Comparison of ENCODE assay signal across 8 mouse cellular contexts in genomic region chr7:143086366-143086765, GRCm38 (mm10). TPM values are rescaled to one million over a fixed set of nuclear protein-coding genes. Genes with fewer than 3 reads are reported as not detected.
DNase-seq lines count a peak whose midpoint lies in the region; ATAC-seq lines count a peak whose summit lies in the region.

No protein-coding gene starts in this region.

- peak; percentile 47 to 51 for DNase-seq in urinary bladder, adult 18-20 months (ENCODE audit: low spot score in 2 of 2)
- no peak for DNase-seq in urinary bladder, adult 2 months (ENCODE audit: low spot score)
- DNase-seq in c-Kit-positive CD71-positive TER-119-positive erythroid progenitor cells, embryonic 14.5 days (ENCODE audit: low spot score) = peak; percentile 66
- peak; percentile 62 to 76 for DNase-seq in gastrocnemius, postnatal 4 days (ENCODE audit: low spot score in 2 of 2)
- peak; percentile 67 for DNase-seq in ovary, postnatal 14 days (ENCODE audit: low spot score)
- DNase-seq in thymus, postnatal 36 days = peak; percentile 53 to 64

- H3K27me3 ChIP-seq in intestine, embryonic 15.5 days (replicated peaks) = no peaks in the 10 kb centered on the region
- no peaks in the 10 kb centered on the region for H3K27me3 ChIP-seq in liver, embryonic 16.5 days (ENCODE audit: control insufficient read depth, insufficient read depth, low read depth, low read length)

- peaks cover 5% of the 10 kb centered on the region; the same call in 1 of the 2 replicates for H3K4me1 ChIP-seq in intestine, embryonic 15.5 days (replicated peaks)
- H3K4me1 ChIP-seq in liver, embryonic 16.5 days (ENCODE audit: control insufficient read depth, low read depth, low read length) = no peaks in the 10 kb centered on the region

- peak overlapping the region; percentile 69 for H3K27ac ChIP-seq in intestine, embryonic 15.5 days
- no peak overlapping the region for H3K27ac ChIP-seq in liver, embryonic 16.5 days (ENCODE audit: low read length)

- H3K4me3 ChIP-seq in intestine, embryonic 15.5 days (replicated peaks) = peak overlapping the region; percentile 23
- H3K4me3 ChIP-seq in liver, embryonic 16.5 days (ENCODE audit: low read depth, low read length) = no peak overlapping the region

- peak overlapping the region; percentile 39 for H3K9ac ChIP-seq in intestine, embryonic 15.5 days
- no peak overlapping the region for H3K9ac ChIP-seq in liver, embryonic 16.5 days (ENCODE audit: low read depth, low read length)

- H3K9me3 ChIP-seq in intestine, embryonic 15.5 days = no peaks in the 10 kb centered on the region
- H3K9me3 ChIP-seq in liver, embryonic 16.5 days (replicated peaks; ENCODE audit: control insufficient read depth, low read length) = no peaks in the 10 kb centered on the region

- H3K36me3 ChIP-seq in intestine, embryonic 15.5 days = no peaks in the 10 kb centered on the region
- H3K36me3 ChIP-seq in liver, embryonic 16.5 days (ENCODE audit: control insufficient read depth, insufficient read depth) = no peaks in the 10 kb centered on the region

- WGBS in intestine, embryonic 15.5 days = 46% methylated on average over 2 of the region's 2 CpGs
- 36% methylated on average over 2 of the region's 2 CpGs for WGBS in liver, embryonic 16.5 days (ENCODE audit: insufficient replicate concordance)

- H3K4me2 ChIP-seq in intestine, embryonic 15.5 days (replicated peaks) = peak overlapping the region; percentile 46
- no peak overlapping the region for H3K4me2 ChIP-seq in liver, embryonic 16.5 days (ENCODE audit: low read depth, low read length)

- ATAC-seq in intestine, embryonic 15.5 days = peak; percentile 34
- ATAC-seq in liver, embryonic 16.5 days (ENCODE audit: low read depth) = peak; percentile 28; the same call in 1 of the 2 replicates

RNA-seq across cellular contexts. Expression of gene Trpm5, which starts 8.1 kb away (rescaled TPM):
- polyA plus RNA-seq in urinary bladder, adult 2 months (2012; rRNA removed) = 0.21 and 0.29 TPM in 2 replicates
- 10 to 100 TPM in 1 of 2 experiments, 1 to 10 TPM in 1; 10.0 to 10.3 TPM for total RNA-seq in gastrocnemius, postnatal 4 days (2021)
- 8.2 and 9.8 TPM in 2 replicates for polyA plus RNA-seq in intestine, embryonic 15.5 days (2015; fragmentation: Nextera tagmentation; extraction: Ambion mirVana)
- 0.78 and 0.83 TPM in 2 replicates for polyA plus RNA-seq in liver, embryonic 16.5 days (2015; fragmentation: Nextera tagmentation; extraction: Ambion mirVana)

RNA-seq across cellular contexts. Expression of gene Tssc4, which starts 17.3 kb away (rescaled TPM):
- 44.7 and 57.5 TPM in 2 replicates for polyA plus RNA-seq in urinary bladder, adult 2 months (2012; rRNA removed)
- total RNA-seq in gastrocnemius, postnatal 4 days (2021) = 10 to 100 TPM; 24.5 to 26.8 TPM
- polyA plus RNA-seq in intestine, embryonic 15.5 days (2015; fragmentation: Nextera tagmentation; extraction: Ambion mirVana) = 76.0 and 76.2 TPM in 2 replicates
- 33.7 and 34.1 TPM in 2 replicates for polyA plus RNA-seq in liver, embryonic 16.5 days (2015; fragmentation: Nextera tagmentation; extraction: Ambion mirVana)

RNA-seq across cellular contexts. Expression of gene Kcnq1, which starts 19.8 kb away (rescaled TPM):
- polyA plus RNA-seq in urinary bladder, adult 2 months (2012; rRNA removed) = 1.0 and 1.5 TPM in 2 replicates
- 1 to 10 TPM; 6.0 to 7.7 TPM for total RNA-seq in gastrocnemius, postnatal 4 days (2021)
- polyA plus RNA-seq in intestine, embryonic 15.5 days (2015; fragmentation: Nextera tagmentation; extraction: Ambion mirVana) = 7.9 and 9.9 TPM in 2 replicates
- polyA plus RNA-seq in liver, embryonic 16.5 days (2015; fragmentation: Nextera tagmentation; extraction: Ambion mirVana) = 0.36 and 0.65 TPM in 2 replicates

RNA-seq across cellular contexts. Expression of gene Cd81, which starts 33.8 kb away (rescaled TPM):
- 591 and 684 TPM in 2 replicates for polyA plus RNA-seq in urinary bladder, adult 2 months (2012; rRNA removed)
- 100 to 1,000 TPM; 347 to 375 TPM for total RNA-seq in gastrocnemius, postnatal 4 days (2021)
- 411 and 413 TPM in 2 replicates for polyA plus RNA-seq in intestine, embryonic 15.5 days (2015; fragmentation: Nextera tagmentation; extraction: Ambion mirVana)
- 139 and 152 TPM in 2 replicates for polyA plus RNA-seq in liver, embryonic 16.5 days (2015; fragmentation: Nextera tagmentation; extraction: Ambion mirVana)
